Mouse (Mus musculus) kidney, embryonic 14.5 days (tissue): ENCODE results near the gene Ets1. TPM values are rescaled to one million over a fixed set of nuclear protein-coding genes. Genes with fewer than 3 reads are reported as not detected.

Experiments
- ATAC-seq: fragments of 200-750 bp; cut with Nextera tagmentation; 2 replicates; pipeline ENCODE4 v1.8.0; 2017; ENCODE audit warnings: moderate number of reproducible peaks, mild to moderate bottlenecking, moderate TSS enrichment, moderate library complexity; ENCODE audit not compliant: low FRiP score, low TSS enrichment
- H3K27ac ChIP-seq: fragments of 300-500 bp; sonication (generic); 2 replicates; pipeline ENCODE4 v1.5.1; 2014; ENCODE audit warnings: low read depth, mild to moderate bottlenecking, low read length, moderate library complexity, mixed read lengths
- H3K27me3 ChIP-seq: fragments of 300-500 bp; sonication (generic); 2 replicates; pipeline ENCODE4 v1.6.1; 2014; ENCODE audit warnings: mild to moderate bottlenecking, low read length; ENCODE audit not compliant: control insufficient read depth, insufficient read depth
- H3K36me3 ChIP-seq: fragments of 300-500 bp; sonication (generic); 2 replicates; pipeline ENCODE4 v1.6.1; 2014; ENCODE audit warnings: low read length, mixed read lengths; ENCODE audit not compliant: control insufficient read depth, insufficient read depth
- H3K4me1 ChIP-seq: fragments of 300-500 bp; sonication (generic); 2 replicates; pipeline ENCODE4 v1.6.1; 2014; ENCODE audit warnings: low read length, mixed read lengths; ENCODE audit not compliant: control insufficient read depth, insufficient read depth
- H3K4me2 ChIP-seq: fragments of 300-500 bp; sonication (generic); replicated peaks from 2 replicates; pipeline ENCODE4 v1.6.1; 2014; ENCODE audit warnings: low read depth, mild to moderate bottlenecking, low read length
- H3K4me3 ChIP-seq: fragments of 300-500 bp; sonication (generic); 2 replicates; pipeline ENCODE4 v1.5.1; 2014; ENCODE audit warnings: mild to moderate bottlenecking, low read length
- H3K9ac ChIP-seq: fragments of 300-500 bp; sonication (generic); 2 replicates; pipeline ENCODE4 v1.6.1; 2014; ENCODE audit warnings: low read depth, mild to moderate bottlenecking, low read length, moderate library complexity
- H3K9me3 ChIP-seq: fragments of 300-500 bp; sonication (generic); 2 replicates; pipeline ENCODE4 v1.6.1; 2016; ENCODE audit warnings: low read length; ENCODE audit not compliant: control insufficient read depth
- WGBS: fragments of 180-500 bp; shearing (Covaris S2); extraction: QIAGEN DNeasy Blood & Tissue Kit; methylation state at CpG from one replicate; pipeline ENCODE4 v1.1.7; 2014; 5-methylcytosine and 5-hydroxymethylcytosine counted together
- polyA plus RNA-seq: library from polyadenylated mRNA; unstranded; fragments of >200 nt; fragmentation: Nextera tagmentation; extraction: Ambion mirVana; gene quantifications from 2 replicates; pipeline ENCODE4 v1.2.1, GENCODE M21; 2014

Ets1 gene
- polyA plus RNA-seq, 1 experiment from 2014 or later, result 58.0 TPM

DNA sequence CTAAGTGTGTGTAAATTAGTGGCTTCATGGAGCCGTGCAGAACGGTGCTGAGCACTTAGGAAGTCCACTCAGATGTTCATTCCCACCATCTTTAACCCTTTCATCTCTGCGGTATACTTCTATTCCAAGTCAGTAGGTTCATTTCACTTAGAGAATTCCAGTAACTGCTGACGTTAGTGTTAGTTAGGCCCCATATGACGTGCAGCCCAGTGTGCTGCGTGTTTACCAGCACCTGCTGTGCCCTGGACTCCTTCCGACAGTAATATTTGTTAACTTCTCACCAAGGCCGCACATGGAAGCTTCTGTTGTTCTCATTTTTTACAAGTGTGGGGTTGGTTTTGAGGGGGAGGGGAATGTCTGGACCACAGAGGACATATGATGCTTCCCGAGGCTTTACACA is 108.3 kb downstream of the Ets1 start:
- no peak overlapping the region for H3K4me3 ChIP-seq
- ATAC-seq, result no peak
- no peaks in the 10 kb centered on the region for H3K27me3 ChIP-seq
- no peak overlapping the region for H3K9ac ChIP-seq
- H3K4me2 ChIP-seq, result no peak overlapping the region
- H3K36me3 ChIP-seq, result peaks cover 3% of the 10 kb centered on the region
- WGBS, result 72% methylated on average over 9 of the region's 9 CpGs
- no peak overlapping the region for H3K27ac ChIP-seq
- H3K9me3 ChIP-seq, result no peaks in the 10 kb centered on the region
- peaks cover 30% of the 10 kb centered on the region for H3K4me1 ChIP-seq

DNA sequence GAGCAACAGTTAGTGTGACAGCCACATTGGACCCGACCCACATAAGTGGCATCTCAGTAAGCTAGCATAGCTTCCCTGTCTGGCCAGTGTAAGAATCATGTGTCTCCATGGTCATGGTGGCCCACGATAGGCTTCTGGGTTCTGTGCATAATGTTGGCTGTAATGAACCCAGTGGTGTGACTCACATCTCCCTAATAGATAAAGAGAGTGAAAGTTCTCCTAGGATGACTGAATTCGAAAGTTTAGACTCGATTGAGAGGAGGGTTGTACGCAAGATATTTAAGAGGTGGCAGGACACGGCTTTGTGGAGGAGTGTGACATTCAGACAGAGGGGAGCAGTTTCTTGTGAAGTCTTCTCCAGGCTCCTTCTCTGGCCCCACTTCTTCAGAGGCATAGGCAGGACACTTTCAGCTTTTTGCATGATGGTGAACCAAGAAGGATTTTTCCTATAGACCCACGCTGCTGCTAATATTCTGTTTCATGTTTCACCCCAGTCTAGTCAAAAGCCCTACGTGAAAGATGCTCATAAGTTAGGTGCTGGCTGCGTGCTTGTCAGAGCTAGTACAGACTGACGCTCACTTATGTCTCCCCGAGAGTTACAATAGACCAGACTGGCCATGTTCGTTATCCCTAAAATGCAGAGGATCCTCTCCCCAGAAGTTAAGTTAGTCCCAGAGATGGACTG is 109.2 kb downstream of the Ets1 start:
- Histone ChIP-seq H3K4me3 (no peak overlapping the region), H3K4me2 (no peak overlapping the region), H3K36me3 (peaks cover 7% of the 10 kb centered on the region), H3K27me3 (no peaks in the 10 kb centered on the region), H3K9ac (no peak overlapping the region), H3K4me1 (peaks cover 30% of the 10 kb centered on the region), H3K27ac (no peak overlapping the region), H3K9me3 (no peaks in the 10 kb centered on the region)
- no peak for ATAC-seq
- WGBS, result 73% methylated on average over 12 of the region's 12 CpGs

DNA sequence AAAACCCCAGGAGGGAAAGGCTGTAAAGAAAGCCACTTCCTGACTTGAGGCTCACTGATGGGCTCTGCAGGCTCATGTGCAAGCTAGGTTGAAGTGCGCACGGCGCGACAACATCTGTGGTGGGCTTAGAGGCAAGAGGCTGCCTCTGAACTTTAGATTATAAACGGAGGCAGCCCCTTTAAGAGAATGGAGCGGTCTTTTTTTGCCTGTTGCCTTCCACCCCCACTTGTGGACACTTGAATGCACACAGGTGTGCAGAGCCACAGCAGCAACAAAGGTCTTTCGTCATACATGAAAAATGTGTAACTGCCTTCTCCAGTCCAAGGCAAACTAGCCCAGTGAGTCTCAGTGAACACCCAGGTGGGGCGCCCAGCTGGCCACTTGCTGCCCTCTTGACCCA is 110.0 kb downstream of the Ets1 start:
- no peaks in the 10 kb centered on the region for H3K27me3 ChIP-seq
- H3K4me2 ChIP-seq, result no peak overlapping the region
- H3K27ac ChIP-seq, result peak overlapping the region; percentile 63
- H3K4me3 ChIP-seq, result no peak overlapping the region
- 73% methylated on average over 8 of the region's 8 CpGs for WGBS
- no peak overlapping the region for H3K9ac ChIP-seq
- ATAC-seq, result 0 out of 2 replicates have a peak, but pooled peaks have one; percentile 8
- H3K36me3 ChIP-seq, result peaks cover 8% of the 10 kb centered on the region; the same call in 1 of the 2 replicates
- H3K9me3 ChIP-seq, result no peaks in the 10 kb centered on the region
- H3K4me1 ChIP-seq, result peaks cover 30% of the 10 kb centered on the region

DNA sequence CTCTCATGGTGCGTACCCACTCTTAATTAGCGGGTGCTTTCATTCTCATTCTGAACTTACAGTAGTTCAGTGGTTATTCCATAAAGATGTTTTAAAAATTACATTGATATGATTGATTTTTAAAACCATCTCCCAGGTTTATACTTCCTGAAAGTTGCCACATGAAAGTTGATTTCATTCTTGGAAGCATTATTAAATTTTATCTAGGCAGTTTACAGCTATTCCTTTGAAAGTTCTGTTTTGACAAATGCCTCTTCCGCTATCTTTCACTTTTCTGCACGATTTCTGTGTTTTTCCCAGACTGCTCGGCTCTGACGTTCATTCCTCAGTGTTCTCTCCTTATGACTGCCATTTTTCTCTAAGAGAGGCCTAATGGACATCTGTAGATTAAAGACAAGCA is 110.6 kb downstream of the Ets1 start:
- no peak overlapping the region for H3K4me3 ChIP-seq
- H3K9ac ChIP-seq, result no peak overlapping the region
- peak overlapping the region; percentile 63 for H3K27ac ChIP-seq
- no peak for ATAC-seq
- H3K4me1 ChIP-seq, result peaks cover 30% of the 10 kb centered on the region
- H3K36me3 ChIP-seq, result peaks cover 11% of the 10 kb centered on the region; the same call in 1 of the 2 replicates
- H3K27me3 ChIP-seq, result no peaks in the 10 kb centered on the region
- H3K9me3 ChIP-seq, result no peaks in the 10 kb centered on the region
- WGBS, result 87% methylated on average over 6 of the region's 6 CpGs
- H3K4me2 ChIP-seq, result no peak overlapping the region

GRCm38 (mm10) chr9:32747624-32748023 is 111.6 kb downstream of the Ets1 start:
- peaks cover 27% of the 10 kb centered on the region for H3K4me1 ChIP-seq
- H3K4me2 ChIP-seq, result no peak overlapping the region
- ATAC-seq, result no peak
- no peak overlapping the region for H3K4me3 ChIP-seq
- no peak overlapping the region for H3K9ac ChIP-seq
- no peaks in the 10 kb centered on the region for H3K9me3 ChIP-seq
- WGBS, result 77% methylated on average over 8 of the region's 8 CpGs
- no peak overlapping the region for H3K27ac ChIP-seq
- peaks cover 11% of the 10 kb centered on the region; the same call in 1 of the 2 replicates for H3K36me3 ChIP-seq
- no peaks in the 10 kb centered on the region for H3K27me3 ChIP-seq

DNA sequence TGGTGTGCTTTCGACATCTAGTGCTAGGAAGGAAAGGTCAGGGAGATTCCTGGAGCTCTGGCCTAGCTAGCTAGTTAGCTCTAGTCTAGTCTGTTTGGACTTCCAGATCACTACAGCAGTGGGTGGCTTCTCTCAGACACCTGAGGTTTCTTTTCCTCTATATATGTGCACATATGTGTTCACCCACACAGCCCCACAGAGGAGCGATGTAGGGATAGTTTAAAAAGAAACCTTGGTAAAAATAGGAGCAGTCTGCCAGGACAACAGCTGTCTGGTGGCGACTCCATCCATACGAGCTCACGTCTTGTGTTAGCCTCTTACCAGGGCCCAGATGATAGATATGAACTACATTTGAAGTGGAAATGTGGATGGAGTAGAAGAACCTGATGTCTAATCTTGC is 112.5 kb downstream of the Ets1 start:
- H3K4me1 ChIP-seq, result peaks cover 23% of the 10 kb centered on the region
- no peak for ATAC-seq
- H3K4me2 ChIP-seq, result no peak overlapping the region
- H3K4me3 ChIP-seq, result no peak overlapping the region
- H3K9me3 ChIP-seq, result no peaks in the 10 kb centered on the region
- H3K27me3 ChIP-seq, result no peaks in the 10 kb centered on the region
- 91% methylated on average over 5 of the region's 5 CpGs for WGBS
- no peak overlapping the region for H3K27ac ChIP-seq
- no peak overlapping the region for H3K9ac ChIP-seq
- H3K36me3 ChIP-seq, result peaks cover 17% of the 10 kb centered on the region

GRCm38 (mm10) chr9:32749721-32750480 is 113.9 kb downstream of the Ets1 start:
- Histone ChIP-seq H3K27me3 (no peaks in the 10 kb centered on the region), H3K36me3 (peaks cover 17% of the 10 kb centered on the region), H3K4me2 (no peak overlapping the region), H3K4me3 (no peak overlapping the region), H3K4me1 (peaks cover 10% of the 10 kb centered on the region), H3K9ac (no peak overlapping the region), H3K27ac (no peak overlapping the region), H3K9me3 (no peaks in the 10 kb centered on the region)
- WGBS, result 87% methylated on average over 13 of the region's 13 CpGs
- ATAC-seq, result no peak

- H3K27ac ChIP-seq, result no peak overlapping the region
- H3K36me3 ChIP-seq, result peaks cover 23% of the 10 kb centered on the region
- no peak for ATAC-seq
Measured at GRCm38 (mm10) chr9:32752602-32753001, 116.6 kb downstream of the Ets1 start.

DNA sequence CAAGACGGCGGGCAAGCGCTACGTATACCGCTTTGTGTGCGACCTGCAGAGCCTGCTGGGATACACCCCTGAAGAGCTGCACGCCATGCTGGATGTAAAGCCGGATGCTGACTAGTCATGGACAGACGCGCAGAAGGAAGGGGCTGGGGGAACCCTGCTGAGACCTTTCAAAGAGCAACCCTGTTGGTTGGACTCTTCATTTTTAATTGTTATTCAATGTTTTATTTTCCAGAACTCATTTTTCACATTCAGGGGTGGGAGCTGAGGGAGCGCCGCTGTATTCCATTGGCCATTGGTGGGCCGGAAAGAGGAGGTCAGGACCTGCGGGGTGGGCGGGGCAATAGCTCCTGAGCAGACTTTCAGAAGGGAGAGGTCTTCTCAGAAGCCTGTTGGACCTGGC is 118.3 kb downstream of the Ets1 start:
- ATAC-seq, result no peak
- Histone ChIP-seq H3K9ac (no peak overlapping the region), H3K27me3 (no peaks in the 10 kb centered on the region), H3K36me3 (peaks cover 23% of the 10 kb centered on the region), H3K4me3 (no peak overlapping the region), H3K4me1 (no peaks in the 10 kb centered on the region), H3K9me3 (no peaks in the 10 kb centered on the region), H3K27ac (no peak overlapping the region), H3K4me2 (no peak overlapping the region)
- WGBS, result 95% methylated on average over 15 of the region's 15 CpGs

More at GRCm38 (mm10) chr9:32752602-32753001, 116.6 kb downstream of the Ets1 start:
- no peak overlapping the region for H3K4me3 ChIP-seq
- H3K9me3 ChIP-seq, result no peaks in the 10 kb centered on the region
- H3K9ac ChIP-seq, result no peak overlapping the region
- no peak overlapping the region for H3K4me2 ChIP-seq
- no peaks in the 10 kb centered on the region for H3K27me3 ChIP-seq
- no peaks in the 10 kb centered on the region for H3K4me1 ChIP-seq
- 69% methylated on average over 5 of the region's 5 CpGs for WGBS
